Mouse (Mus musculus) effector memory CD4-positive, alpha-beta T cell, adult 5 months (primary cell): ENCODE results near the gene Top3a. TPM values are rescaled to one million over a fixed set of nuclear protein-coding genes. Genes with fewer than 3 reads are reported as not detected.

ENCODE experiments used
- polyA plus RNA-seq: library from polyadenylated mRNA; unstranded; fragments of 100-300 nt; shearing (Covaris generic); gene quantifications from one replicate; pipeline ENCODE4 v1.2.1, GENCODE M21; 2017

Gene Top3a
- polyA plus RNA-seq: 17.7 TPM

GRCm38 (mm10) chr11:60776829-60777740 lies at the start of gene Top3a, which contains the start of gene Smcr8:
TSS of gene Top3a (minus strand) at chr11:60777365.
TSS of gene Smcr8 (plus strand) at chr11:60777524.

GRCm38 (mm10) chr11:60811618-60812017 lies 34.5 kb upstream of the Top3a start, which contains the start of gene Shmt1:
TSS of gene Shmt1 (minus strand) at chr11:60811718.

GRCm38 (mm10) chr11:60728260-60728761 lies 48.9 kb downstream of the Top3a start, which contains the start of gene Mief2:
TSS of gene Mief2 (plus strand) at chr11:60728398.

GRCm38 (mm10) chr11:60726601-60727391 lies 50.4 kb downstream of the Top3a start, which contains the start of gene Flii:
TSS of gene Flii (minus strand) at chr11:60727263.

GRCm38 (mm10) chr11:60699524-60700075 lies 77.6 kb downstream of the Top3a start, which contains the start of gene Llgl1:
TSS of gene Llgl1 (plus strand) at chr11:60699723.

Other genes starting within 250 kb of the Top3a start
- 46.0 TPM for gene Alkbh5, start 241.0 kb downstream of the Top3a start, polyA plus RNA-seq
- gene Llgl1, start 77.6 kb downstream of the Top3a start, polyA plus RNA-seq: 30.8 TPM
- 150 TPM for gene Flii, start 50.1 kb downstream of the Top3a start, polyA plus RNA-seq
- gene Mief2, start 49.0 kb downstream of the Top3a start, polyA plus RNA-seq: 12.4 TPM
- 12.6 TPM for gene Smcr8, start 159 bp upstream of the Top3a start, polyA plus RNA-seq
- gene Shmt1, start 34.4 kb upstream of the Top3a start, polyA plus RNA-seq: 5.4 TPM
- gene Dhrs7b, start 53.3 kb upstream of the Top3a start, polyA plus RNA-seq: 15.5 TPM
- 43.5 TPM for gene Tmem11, start 101.9 kb upstream of the Top3a start, polyA plus RNA-seq
- gene Natd1, start 137.4 kb upstream of the Top3a start, polyA plus RNA-seq: 5.1 TPM
- 171 TPM for gene Map2k3, start 154.7 kb upstream of the Top3a start, polyA plus RNA-seq
- not detected for gene Kcnj12, start 245.2 kb upstream of the Top3a start, polyA plus RNA-seq